Mouse (Mus musculus): ENCODE measurements at regions not wholly inside any gene's neighbourhood (a gene's known extent, or its start where the extent isn't known, plus 50 kb on each side); places are given as distances from the start of the nearest gene placed in this dataset.

- TF ChIP-seq CTCF (conservative IDR thresholded peaks at IDR 0.05; ENCODE audit: low read length) (no peak), NANOG (IDR thresholded peaks at IDR 0.05; ENCODE audit: borderline replicate concordance, low read length) (peak; percentile 37; the same call in 1 of the 2 replicates), POU5F1 (IDR thresholded peaks at IDR 0.05; ENCODE audit: borderline replicate concordance, low read length) (no peak)
Observed at GRCm38 (mm10) chr13:44554686-44555463, 174.4 kb upstream of the Jarid2 start.

Measured in E14TG2a.4 (cell line).